31 mouse cellular contexts compared by ENCODE assay signal in genomic region chr4:12474421-12474820, GRCm38 (mm10).
A peak's percentile ranks its signal among the peaks of the same experiment; 100 is the strongest.
DNase-seq lines count a peak whose midpoint lies in the region; ATAC-seq and TF ChIP-seq lines count a peak whose summit lies in the region.
"Had no signal": no experiment of that assay in that cellular context is flagged by ENCODE, and none has a peak within 500 bp of the region (broad histone marks: within the 10 kb centered on the region; RNA-seq: fewer than 3 reads in every experiment).

No protein-coding gene starts in this region.

- WGBS in forebrain, embryonic 12.5 days = 40% methylated on average over 1 of the region's 1 CpGs
- 68% methylated on average over 1 of the region's 1 CpGs for WGBS in forebrain, embryonic 10.5 days
- WGBS in olfactory bulb, adult 2 months = 11% methylated on average over 1 of the region's 1 CpGs
- WGBS in limb, embryonic 10.5 days = 52% methylated on average over 1 of the region's 1 CpGs

- no peaks in the 10 kb centered on the region for H3K27me3 ChIP-seq in forebrain, embryonic 12.5 days
- no peaks in the 10 kb centered on the region for H3K27me3 ChIP-seq in forebrain, embryonic 10.5 days (ENCODE audit: poor library complexity, severe bottlenecking)
- no peaks in the 10 kb centered on the region for H3K27me3 ChIP-seq in limb, embryonic 10.5 days (ENCODE audit: low read depth, poor library complexity, severe bottlenecking)
- H3K27me3 ChIP-seq: embryonic facial prominence, embryonic 12.5 days; heart, embryonic 13.5 days; hindbrain, embryonic 12.5 days; limb, embryonic 12.5 days; liver, embryonic 15.5 days; midbrain, embryonic 12.5 days; neural tube, embryonic 12.5 days; Patski had no signal

- no peak for TF ChIP-seq POLR2A in brain, embryonic 14.5 days (IDR thresholded peaks at IDR 0.05; ENCODE audit: borderline replicate concordance, extremely low read depth, insufficient read depth, insufficient read length, poor library complexity, severe bottlenecking)
- TF ChIP-seq POLR2A in olfactory bulb, adult 2 months (IDR thresholded peaks at IDR 0.05; ENCODE audit: insufficient read depth, low read depth, low read length) = no peak

- H3K9me3 ChIP-seq in forebrain, embryonic 12.5 days = no peaks in the 10 kb centered on the region
- no peaks in the 10 kb centered on the region for H3K9me3 ChIP-seq in forebrain, embryonic 10.5 days
- H3K9me3 ChIP-seq in limb, embryonic 10.5 days (replicated peaks) = no peaks in the 10 kb centered on the region
- H3K9me3 ChIP-seq: embryonic facial prominence, embryonic 12.5 days; G1E; heart, embryonic 13.5 days; hindbrain, embryonic 12.5 days; limb, embryonic 12.5 days; liver, embryonic 15.5 days; midbrain, embryonic 12.5 days; neural tube, embryonic 12.5 days had no signal

- H3K9ac ChIP-seq in forebrain, embryonic 12.5 days = no peak overlapping the region
- H3K9ac ChIP-seq: embryonic facial prominence, embryonic 12.5 days; heart, embryonic 13.5 days; hindbrain, embryonic 12.5 days; limb, embryonic 12.5 days; liver, embryonic 15.5 days; lung, embryonic 14.5 days; midbrain, embryonic 12.5 days; neural tube, embryonic 12.5 days had no signal

- no peak for DNase-seq in forebrain, embryonic 10.5 days (ENCODE audit: extremely low spot score, low spot score)
- peak; percentile 24 for DNase-seq in kidney, adult 9 months
- DNase-seq in kidney, adult 11 months = no peak
- peak; percentile 69 for DNase-seq in brain, embryonic 14.5 days (ENCODE audit: low read depth)
- DNase-seq in limb, embryonic 10.5 days (ENCODE audit: low spot score) = no peak
- DNase-seq: adrenal gland, postnatal 10 days; cerebellum, adult 11-12 months; cerebellum, adult 9-11 months; embryo, embryonic 11 days; heart, adult 2 months; heart, postnatal 10 days; kidney, postnatal 4 days; layer of hippocampus, postnatal 36 days; right cerebral cortex, adult 18-20 months; spleen, adult 18-20 months; thymus, postnatal 14 days had no signal

- no peaks in the 10 kb centered on the region for H3K36me3 ChIP-seq in forebrain, embryonic 12.5 days (replicated peaks)
- no peaks in the 10 kb centered on the region for H3K36me3 ChIP-seq in forebrain, embryonic 10.5 days (replicated peaks)
- no peaks in the 10 kb centered on the region for H3K36me3 ChIP-seq in limb, embryonic 10.5 days
- H3K36me3 ChIP-seq: embryonic facial prominence, embryonic 12.5 days; G1E; heart, embryonic 13.5 days; hindbrain, embryonic 12.5 days; limb, embryonic 12.5 days; liver, embryonic 15.5 days; midbrain, embryonic 12.5 days; neural tube, embryonic 12.5 days had no signal

- H3K4me3 ChIP-seq in forebrain, embryonic 12.5 days (replicated peaks) = no peak overlapping the region
- H3K4me3 ChIP-seq in forebrain, embryonic 10.5 days = no peak overlapping the region
- H3K4me3 ChIP-seq in olfactory bulb, adult 2 months (ENCODE audit: insufficient read depth, low read depth, low read length) = no peak overlapping the region
- no peak overlapping the region for H3K4me3 ChIP-seq in limb, embryonic 10.5 days
- H3K4me3 ChIP-seq: embryonic facial prominence, embryonic 12.5 days; heart, adult 2 months; heart, embryonic 13.5 days; hindbrain, embryonic 12.5 days; limb, embryonic 12.5 days; liver, embryonic 15.5 days; midbrain, embryonic 12.5 days; myocyte; neural tube, embryonic 12.5 days had no signal

- H3K4me2 ChIP-seq in forebrain, embryonic 12.5 days = no peak overlapping the region
- H3K4me2 ChIP-seq: embryonic facial prominence, embryonic 12.5 days; heart, embryonic 13.5 days; hindbrain, embryonic 12.5 days; limb, embryonic 12.5 days; liver, embryonic 15.5 days; lung, embryonic 14.5 days; midbrain, embryonic 12.5 days; neural tube, embryonic 12.5 days had no signal

- TF ChIP-seq CTCF in brain, embryonic 14.5 days (IDR thresholded peaks at IDR 0.05; ENCODE audit: borderline replicate concordance, extremely low read depth, insufficient read depth, insufficient read length) = no peak
- TF ChIP-seq CTCF in olfactory bulb, adult 2 months (IDR thresholded peaks at IDR 0.05; ENCODE audit: insufficient read depth, low read depth, low read length) = no peak

- ATAC-seq in forebrain, embryonic 12.5 days (ENCODE audit: low FRiP score) = peak; percentile 30; the same call in 1 of the 2 replicates
- ATAC-seq: intestine, postnatal 0 days; Patski had no signal

- 0 out of 2 replicates have a peak overlapping the region, but pooled peaks have one; percentile 50 for H3K27ac ChIP-seq in forebrain, embryonic 12.5 days
- no peak overlapping the region for H3K27ac ChIP-seq in forebrain, embryonic 10.5 days
- peak overlapping the region; percentile 51; the same call in 1 of the 2 replicates for H3K27ac ChIP-seq in olfactory bulb, adult 2 months (ENCODE audit: insufficient read depth, low read depth, low read length)
- no peak overlapping the region for H3K27ac ChIP-seq in limb, embryonic 10.5 days
- H3K27ac ChIP-seq: embryonic facial prominence, embryonic 12.5 days; heart, adult 2 months; heart, embryonic 13.5 days; hindbrain, embryonic 12.5 days; kidney, postnatal 0 days; limb, embryonic 12.5 days; liver, embryonic 15.5 days; midbrain, embryonic 12.5 days; neural tube, embryonic 12.5 days had no signal

- no peaks in the 10 kb centered on the region for H3K4me1 ChIP-seq in forebrain, embryonic 12.5 days
- H3K4me1 ChIP-seq in forebrain, embryonic 10.5 days = no peaks in the 10 kb centered on the region
- H3K4me1 ChIP-seq in olfactory bulb, adult 2 months (ENCODE audit: control insufficient read depth, insufficient read depth, low read length) = no peaks in the 10 kb centered on the region
- no peaks in the 10 kb centered on the region for H3K4me1 ChIP-seq in limb, embryonic 10.5 days
- H3K4me1 ChIP-seq: heart, embryonic 13.5 days; hindbrain, embryonic 12.5 days; liver, embryonic 15.5 days; neural tube, embryonic 12.5 days had no signal

Comparison
In these comparisons a context has a peak if more than half of its experiments do, and no peak if none do; other contexts are left out.
1. H3K27ac ChIP-seq: peak in forebrain, embryonic 12.5 days (single experiment) and olfactory bulb, adult 2 months (single experiment); none in forebrain, embryonic 10.5 days (single experiment) and limb, embryonic 10.5 days (single experiment).
2. DNase-seq: peak in kidney, adult 9 months (single experiment) and brain, embryonic 14.5 days (single experiment); none in forebrain, embryonic 10.5 days (single experiment), kidney, adult 11 months (single experiment) and limb, embryonic 10.5 days (single experiment).